Mouse (Mus musculus) ES-Bruce4 (cell line): ENCODE measurements around the gene Asic5.

Experiments used
- CTCF ChIP-seq: IDR thresholded peaks from one replicate; pipeline ENCODE4 v1.8.1; 2011; ENCODE audit warnings: low read depth, low read length
- POLR2A ChIP-seq: IDR thresholded peaks from one replicate; pipeline ENCODE4 v1.8.1; 2011; ENCODE audit warnings: low read length; ENCODE audit not compliant: insufficient read depth

GRCm38 (mm10) chr3:81990531-81990930 is 8.4 kb downstream of the Asic5 start:
- TF ChIP-seq POLR2A (no peak), CTCF (no peak)
